Mouse (Mus musculus): ENCODE results near the gene Slamf6.
"Not testable (repeated sequence)": the region's sequence is repeated elsewhere in the genome, so short reads cannot be mapped to it uniquely, and the experiment has no call there.

The Slamf6 gene

DNA sequence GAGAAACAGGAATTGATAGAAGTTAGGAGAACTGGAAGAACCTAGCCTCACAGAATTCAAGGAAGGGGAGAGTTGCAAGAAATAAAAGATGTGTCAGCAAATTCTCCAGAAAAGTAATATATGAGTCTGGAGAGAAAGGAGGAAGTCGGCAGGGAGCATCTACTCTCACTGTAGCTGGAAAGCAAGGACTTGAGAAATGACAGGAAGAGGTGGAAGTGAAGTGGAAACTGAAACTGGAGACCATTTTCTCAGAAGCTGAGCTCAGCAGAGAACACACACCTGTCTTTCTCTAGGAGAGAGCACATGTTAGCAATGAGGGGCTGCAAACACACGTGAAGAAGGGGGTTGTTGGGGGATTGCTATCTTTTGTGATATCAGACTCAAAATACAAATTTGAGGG lies 40.1 kb downstream of the Slamf6 start:
- no peak for DNase-seq (ENCODE audit: low spot score)

GRCm38 (mm10) chr1:171960726-171961125 lies 43.4 kb downstream of the Slamf6 start:
- DNase-seq (ENCODE audit: low spot score), result no peak

- DNase-seq (ENCODE audit: low spot score), result no peak
Measured at GRCm38 (mm10) chr1:171961704-171962103, 44.4 kb downstream of the Slamf6 start.

GRCm38 (mm10) chr1:171963613-171964012 lies 46.3 kb downstream of the Slamf6 start:
- DNase-seq (ENCODE audit: low spot score), result peak; percentile 54

DNA sequence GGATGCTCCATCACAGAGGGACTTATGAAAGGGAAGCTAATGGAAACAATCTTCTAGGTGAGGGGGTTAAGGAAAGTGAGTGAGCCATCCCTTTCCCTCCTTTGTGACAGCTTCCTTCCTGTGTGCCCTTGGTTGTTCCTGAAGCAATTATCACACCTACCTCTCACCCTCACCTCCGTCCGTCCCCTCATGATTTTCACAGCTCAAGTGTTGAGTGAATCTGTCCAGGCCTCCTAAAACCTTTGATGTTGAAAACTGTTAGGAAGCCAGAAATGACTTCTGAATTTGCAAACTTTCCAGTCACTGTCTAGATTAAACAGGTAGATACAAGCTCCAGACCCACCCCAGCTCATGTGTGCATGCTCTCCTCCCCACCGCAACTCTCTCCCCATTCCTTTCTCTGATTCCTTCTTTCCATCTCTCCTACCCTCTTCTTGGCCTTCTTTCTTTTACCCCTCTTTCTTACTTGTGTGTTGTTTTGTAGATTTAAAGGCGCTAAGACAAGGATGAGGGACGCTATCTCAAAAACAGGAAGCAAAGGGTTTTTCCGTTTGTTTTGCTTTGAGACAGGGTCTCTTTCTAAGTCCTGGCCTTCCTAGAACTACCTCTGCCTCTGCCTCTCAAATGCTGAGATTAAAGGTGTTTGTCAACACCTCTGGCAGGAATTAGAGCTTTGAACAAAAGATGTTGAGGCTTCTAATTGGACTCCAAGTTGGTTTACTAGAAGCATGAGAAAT lies 48.9 kb downstream of the Slamf6 start:
- peak; percentile 45 for DNase-seq (ENCODE audit: low spot score)

GRCm38 (mm10) chr1:171969221-171969620 lies 51.9 kb downstream of the Slamf6 start:
- no peak for DNase-seq (ENCODE audit: low spot score)

- DNase-seq (ENCODE audit: low spot score), result no peak
Measured at GRCm38 (mm10) chr1:171970854-171971586, 53.7 kb downstream of the Slamf6 start.

GRCm38 (mm10) chr1:171974361-171974760 lies 57.0 kb downstream of the Slamf6 start:
- not testable (repeated sequence) for DNase-seq (ENCODE audit: low spot score)

GRCm38 (mm10) chr1:171975377-171975776 lies 58.1 kb downstream of the Slamf6 start:
- no peak for DNase-seq (ENCODE audit: low spot score)

DNA sequence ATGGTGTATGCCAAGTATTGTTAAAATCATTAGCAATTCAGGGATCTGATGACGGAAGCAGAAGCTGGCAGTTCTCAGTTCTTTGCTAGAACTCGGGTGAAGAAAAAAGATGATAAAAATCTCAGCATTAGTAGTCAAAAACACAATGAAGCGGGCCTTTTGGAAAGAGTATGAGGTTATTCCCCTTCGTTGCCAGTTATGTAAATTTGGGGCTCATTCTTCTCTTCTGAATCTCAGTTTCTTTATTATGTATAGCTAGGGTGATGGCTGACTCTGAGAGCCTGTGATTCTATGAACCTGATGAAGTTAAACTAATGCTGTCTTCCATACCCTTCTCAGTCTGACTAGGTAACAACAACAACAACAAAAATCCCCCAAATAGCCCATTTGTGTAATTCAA lies 58.5 kb downstream of the Slamf6 start:
- DNase-seq (ENCODE audit: low spot score), result no peak

DNA sequence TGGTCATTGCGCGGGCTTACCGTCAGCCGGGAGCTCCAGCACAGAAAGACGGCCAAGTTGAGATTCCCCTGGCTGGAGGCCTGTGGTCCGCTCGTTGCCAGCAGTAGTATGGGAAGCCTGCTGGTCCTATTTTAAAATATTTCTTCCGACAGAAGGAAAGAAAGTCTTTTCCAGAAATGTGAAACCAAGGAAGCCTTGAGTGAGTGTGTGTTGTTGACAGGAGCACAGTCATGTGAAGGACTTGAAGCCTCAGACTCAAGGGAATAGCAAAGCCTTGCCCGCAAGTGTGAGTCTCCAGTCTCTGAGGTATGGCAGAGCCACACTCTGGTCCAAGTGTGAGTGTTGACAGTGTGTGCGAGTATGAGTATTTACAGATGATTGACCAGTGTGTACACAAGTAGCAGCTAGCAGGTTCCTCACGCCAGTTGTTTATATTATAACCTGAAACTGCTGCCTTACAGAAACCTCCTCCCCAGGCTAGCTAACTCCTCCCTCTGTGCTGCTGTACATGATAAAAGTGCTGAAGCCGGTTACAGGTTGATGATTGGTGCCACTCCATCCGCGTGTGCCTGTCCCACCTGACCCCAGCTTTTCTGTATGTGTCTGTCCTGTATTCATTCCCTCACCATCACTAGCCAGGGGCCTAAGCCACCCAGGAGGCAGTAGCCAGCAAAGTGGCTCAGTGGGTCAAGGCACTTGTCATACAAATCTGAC lies 59.7 kb downstream of the Slamf6 start:
- DNase-seq (ENCODE audit: low spot score), result no peak

DNA sequence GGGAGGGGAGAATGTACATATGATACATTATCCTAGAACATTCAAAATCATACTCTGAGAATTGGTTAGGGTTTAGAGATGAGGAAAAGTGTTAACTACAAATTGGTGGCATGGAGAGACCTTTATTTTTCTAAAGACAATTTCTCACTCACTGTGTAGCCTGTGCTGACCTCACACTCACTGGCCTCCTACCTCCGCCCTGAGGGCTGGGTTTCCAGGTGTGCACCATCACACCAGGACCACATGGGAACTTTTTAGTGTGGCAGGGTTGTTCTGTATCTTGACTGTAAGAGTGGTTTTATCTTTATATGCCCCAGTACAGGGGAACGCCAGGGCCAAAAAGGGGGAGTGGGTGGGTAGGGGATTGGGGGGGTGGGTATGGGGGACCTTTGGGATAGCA lies 60.6 kb downstream of the Slamf6 start:
- no peak for DNase-seq (ENCODE audit: low spot score)

DNA sequence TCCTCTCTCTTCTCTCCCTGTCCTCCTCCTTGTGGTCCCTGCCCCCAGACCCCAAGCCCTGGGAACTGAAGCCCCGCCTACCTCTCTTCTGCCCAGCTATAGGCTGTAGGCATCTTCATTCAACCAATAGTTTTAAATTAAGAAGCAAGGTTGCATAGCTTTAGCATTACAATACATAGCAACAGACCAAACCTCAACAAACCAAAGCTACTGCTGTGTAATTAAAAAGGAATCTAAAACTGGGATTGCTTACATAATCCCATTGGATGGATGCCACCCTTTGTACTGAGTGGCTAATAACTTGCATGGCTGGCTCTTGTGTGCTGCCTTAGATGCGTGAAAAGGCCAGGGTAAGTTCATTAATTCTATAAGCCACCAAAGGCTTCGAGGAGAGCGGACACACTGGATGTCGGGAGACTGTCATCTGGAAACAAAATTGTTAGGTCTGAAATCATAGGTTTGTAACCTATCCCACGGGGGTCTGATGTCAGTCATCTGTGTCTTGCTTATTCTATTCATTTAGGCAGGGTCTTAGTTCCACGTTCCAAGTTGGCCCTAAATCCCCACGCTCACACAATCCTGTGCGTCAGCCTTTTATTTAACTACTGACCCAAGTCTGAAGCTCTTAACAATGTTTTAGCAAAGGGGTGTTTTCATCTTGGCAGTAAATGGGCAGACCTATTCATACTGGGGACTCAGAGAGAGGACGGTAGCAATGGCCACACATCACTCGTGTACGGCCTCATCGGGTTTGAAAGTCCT lies 62.8 kb downstream of the Slamf6 start:
- no peak for DNase-seq (ENCODE audit: low spot score)

DNA sequence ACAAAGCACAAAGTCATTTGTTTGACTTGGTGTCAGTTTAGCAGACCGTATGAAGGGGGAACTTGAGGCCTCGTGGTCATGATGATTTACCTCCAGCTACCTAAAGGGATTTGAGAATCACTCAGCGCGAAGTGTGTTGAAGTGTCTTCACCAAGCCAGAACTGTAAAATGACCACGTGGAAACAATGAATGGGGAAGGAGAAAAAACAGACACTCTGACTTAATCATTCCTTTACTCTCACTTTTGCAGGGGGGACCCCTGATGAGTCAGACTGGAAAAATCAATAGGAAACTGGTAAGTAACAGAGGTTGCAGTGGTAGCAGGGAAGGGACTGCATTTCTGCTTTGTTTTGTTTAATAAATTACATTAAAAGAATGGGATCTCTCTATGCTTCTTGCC lies 64.9 kb downstream of the Slamf6 start:
- DNase-seq (ENCODE audit: low spot score), result no peak

DNA sequence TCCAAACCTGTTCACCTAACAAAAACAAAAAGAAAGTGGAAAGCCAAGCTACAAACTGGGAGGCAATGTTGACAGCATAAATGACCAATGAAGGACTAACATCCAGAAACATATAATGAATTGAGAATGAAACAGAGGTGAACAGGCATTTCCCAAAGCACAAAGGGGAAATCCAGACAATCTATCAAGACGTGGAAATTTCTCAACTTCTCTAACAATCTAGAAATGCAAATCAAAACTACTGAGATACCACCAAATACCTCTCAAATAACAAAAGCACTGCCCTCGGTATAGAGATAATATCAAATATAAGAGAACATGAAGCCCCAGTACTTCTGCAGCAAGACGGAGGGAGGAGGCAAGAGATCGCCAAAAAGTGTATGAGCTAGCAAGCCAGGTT lies 65.4 kb downstream of the Slamf6 start:
- DNase-seq (ENCODE audit: low spot score), result no peak

- DNase-seq (ENCODE audit: low spot score), result peak; percentile 47
Measured at GRCm38 (mm10) chr1:171983372-171984001, 66.2 kb downstream of the Slamf6 start.

GRCm38 (mm10) chr1:171984121-171984520 lies 66.8 kb downstream of the Slamf6 start:
- DNase-seq (ENCODE audit: low spot score), result no peak

DNA sequence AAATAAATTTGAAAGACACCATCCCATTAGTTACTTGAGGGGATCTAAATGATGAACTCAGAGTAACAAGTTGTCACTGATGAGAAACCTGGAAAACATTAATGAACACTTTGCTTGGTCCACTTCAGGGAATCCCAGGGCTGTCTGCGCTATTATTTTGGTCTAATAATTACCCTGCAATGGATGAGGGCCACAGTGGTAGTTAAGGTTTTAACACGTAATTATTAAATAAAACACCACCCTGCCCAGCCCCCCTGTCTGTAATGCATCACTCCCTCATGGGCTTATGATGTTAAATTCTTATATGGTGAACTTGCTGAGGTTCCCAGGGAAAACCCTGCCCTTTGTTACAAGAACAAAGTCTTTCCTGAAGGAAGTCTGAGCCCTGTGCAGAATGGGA lies 74.6 kb downstream of the Slamf6 start:
- DNase-seq (ENCODE audit: low spot score), result no peak

DNA sequence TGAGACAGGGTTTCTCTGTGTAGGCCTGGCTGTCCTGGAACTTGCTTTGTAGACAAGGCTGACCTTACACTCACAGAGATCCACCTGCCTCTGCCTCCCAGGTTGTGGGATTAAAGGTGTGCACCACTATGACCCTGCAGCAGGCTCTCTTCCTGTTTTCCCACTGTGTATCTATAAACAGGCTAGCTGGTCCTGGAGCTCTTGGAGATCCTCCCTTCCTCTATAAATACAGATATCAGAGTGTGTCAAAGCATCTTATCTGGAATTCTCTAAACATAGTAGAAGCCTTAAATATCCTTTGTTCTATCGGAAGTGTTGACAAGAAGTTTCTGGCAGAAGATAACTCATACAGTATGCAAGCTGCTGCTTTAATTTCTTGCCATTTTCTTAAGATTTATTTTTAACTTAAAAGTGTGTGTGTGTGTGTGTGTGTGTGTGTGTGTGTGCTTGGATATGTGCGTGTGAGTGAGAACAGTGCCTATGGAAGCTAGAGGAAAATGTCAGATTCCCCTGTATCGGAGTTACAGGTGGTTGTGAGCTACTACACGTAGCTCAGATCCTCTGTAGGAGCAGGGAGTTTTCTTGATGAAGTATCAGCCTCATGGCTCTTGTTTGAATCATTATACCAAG lies 75.7 kb downstream of the Slamf6 start:
- DNase-seq (ENCODE audit: low spot score), result no peak

GRCm38 (mm10) chr1:171994501-171994900 lies 77.2 kb downstream of the Slamf6 start:
- no peak for DNase-seq (ENCODE audit: low spot score)
